Mouse (Mus musculus) cerebellum, adult (tissue): ENCODE results near the gene Muc15.
A peak's percentile ranks its signal among the peaks of the same experiment; 100 is the strongest.

ENCODE experiments used
- ATAC-seq: cut with Nextera tagmentation; 2 replicates; pipeline ENCODE4 v1.9.2; 2017; ENCODE audit warnings: mild to moderate bottlenecking, moderate library complexity, mixed read lengths; ENCODE audit not compliant: insufficient number of reproducible peaks, low FRiP score, low TSS enrichment

Muc15 gene

GRCm38 (mm10) chr2:110721290-110721753 lies at the start of gene Muc15:
TSS of gene Muc15 (plus strand) at chr2:110721340.
- ATAC-seq: peak; percentile 79

- ATAC-seq: no peak
Measured at GRCm38 (mm10) chr2:110709436-110709835, 11.7 kb upstream of the Muc15 start.

GRCm38 (mm10) chr2:110710055-110710720 lies 11.0 kb upstream of the Muc15 start:
- ATAC-seq: peak; percentile 40; the same call in 1 of the 2 replicates

GRCm38 (mm10) chr2:110719051-110719450 lies 2.1 kb upstream of the Muc15 start:
- ATAC-seq: no peak

GRCm38 (mm10) chr2:110722208-110722607 lies 1.1 kb downstream of the Muc15 start:
- peak; percentile 48; the same call in 1 of the 2 replicates for ATAC-seq

- ATAC-seq: peak; percentile 45; the same call in 1 of the 2 replicates
Measured at GRCm38 (mm10) chr2:110726106-110726505, 5.0 kb downstream of the Muc15 start.

GRCm38 (mm10) chr2:110737236-110737635 lies 16.1 kb downstream of the Muc15 start:
- no peak for ATAC-seq

- ATAC-seq: no peak
Measured at GRCm38 (mm10) chr2:110737981-110738380, 16.8 kb downstream of the Muc15 start.

GRCm38 (mm10) chr2:110739781-110740180 lies 18.6 kb downstream of the Muc15 start:
- no peak for ATAC-seq

GRCm38 (mm10) chr2:110740493-110740892 lies 19.4 kb downstream of the Muc15 start:
- no peak for ATAC-seq

GRCm38 (mm10) chr2:110757556-110757955 lies 36.4 kb downstream of the Muc15 start:
- no peak for ATAC-seq

GRCm38 (mm10) chr2:110759434-110759833 lies 38.3 kb downstream of the Muc15 start:
- no peak for ATAC-seq

GRCm38 (mm10) chr2:110787396-110787795 lies 66.3 kb downstream of the Muc15 start:
- ATAC-seq: no peak
